Mouse (Mus musculus) liver, postnatal 0 days (tissue): ENCODE results near the gene Vwf.

ENCODE experiments used
- CTCF ChIP-seq: sonication (generic); IDR thresholded peaks from 2 replicates; pipeline ENCODE4 v1.5.1; 2016; ENCODE audit warnings: antibody characterized with exemption, low read depth
- EP300 ChIP-seq: IDR thresholded peaks from 2 replicates; pipeline ENCODE4 v1.6.1; 2016; ENCODE audit warnings: antibody characterized with exemption, low read depth, mild to moderate bottlenecking

DNA sequence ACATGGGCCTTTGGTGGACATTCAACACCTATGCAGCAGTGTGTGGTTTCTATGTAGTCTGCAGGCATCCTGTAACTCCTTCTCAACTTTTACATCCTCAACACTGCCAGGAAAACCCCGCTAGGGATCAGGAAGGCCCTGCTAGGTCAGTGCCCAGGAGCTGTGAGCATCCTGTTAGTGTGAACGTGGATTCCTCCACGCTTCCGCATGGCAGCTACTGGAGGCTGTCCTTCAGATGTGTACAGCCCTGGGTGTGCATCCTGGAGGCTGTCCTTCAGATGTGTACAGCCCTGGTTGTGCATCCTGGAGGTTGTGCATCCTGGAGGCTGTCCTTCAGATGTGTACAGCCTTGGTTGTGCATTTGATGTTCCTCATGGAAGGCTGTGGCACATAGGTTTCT, 47.7 kb downstream of the Vwf start:
- no peak for TF ChIP-seq EP300
- no peak for TF ChIP-seq CTCF
